Mouse (Mus musculus): Measurements from ENCODE around the gene Tesk1. TPM values are rescaled to one million over a fixed set of nuclear protein-coding genes. Genes with fewer than 3 reads are reported as not detected.

Tesk1 gene
- 44.6 and 55.4 TPM in 2 replicates for polyA plus RNA-seq (2012; rRNA removed)

DNA sequence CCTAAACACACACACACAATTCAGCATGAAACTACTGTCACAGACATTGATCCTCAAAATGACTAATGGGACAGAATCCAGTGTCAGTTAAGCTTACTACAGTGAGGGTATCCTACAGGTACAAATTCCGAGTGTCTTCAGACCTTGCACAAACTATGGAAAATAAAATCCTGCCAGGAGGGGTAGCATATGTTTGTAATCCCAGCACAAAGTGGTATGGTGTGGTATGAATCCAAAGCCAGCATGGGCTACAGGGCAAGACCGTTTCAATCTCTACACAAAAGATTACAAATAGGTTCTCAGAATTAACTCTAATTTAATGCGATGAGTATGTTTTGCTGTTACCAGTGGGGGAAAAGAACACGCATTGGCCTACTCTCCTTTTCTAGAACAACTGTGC is at the start of gene Tesk1:
Gene Tesk1 (plus strand): TSS at position 301 of the 400 bp plus-strand sequence.

GRCm38 (mm10) chr4:43428946-43429345 is 12.8 kb upstream of the Tesk1 start, which contains the start of gene Fam166b:
Gene Fam166b (minus strand): TSS chr4:43429134.

DNA sequence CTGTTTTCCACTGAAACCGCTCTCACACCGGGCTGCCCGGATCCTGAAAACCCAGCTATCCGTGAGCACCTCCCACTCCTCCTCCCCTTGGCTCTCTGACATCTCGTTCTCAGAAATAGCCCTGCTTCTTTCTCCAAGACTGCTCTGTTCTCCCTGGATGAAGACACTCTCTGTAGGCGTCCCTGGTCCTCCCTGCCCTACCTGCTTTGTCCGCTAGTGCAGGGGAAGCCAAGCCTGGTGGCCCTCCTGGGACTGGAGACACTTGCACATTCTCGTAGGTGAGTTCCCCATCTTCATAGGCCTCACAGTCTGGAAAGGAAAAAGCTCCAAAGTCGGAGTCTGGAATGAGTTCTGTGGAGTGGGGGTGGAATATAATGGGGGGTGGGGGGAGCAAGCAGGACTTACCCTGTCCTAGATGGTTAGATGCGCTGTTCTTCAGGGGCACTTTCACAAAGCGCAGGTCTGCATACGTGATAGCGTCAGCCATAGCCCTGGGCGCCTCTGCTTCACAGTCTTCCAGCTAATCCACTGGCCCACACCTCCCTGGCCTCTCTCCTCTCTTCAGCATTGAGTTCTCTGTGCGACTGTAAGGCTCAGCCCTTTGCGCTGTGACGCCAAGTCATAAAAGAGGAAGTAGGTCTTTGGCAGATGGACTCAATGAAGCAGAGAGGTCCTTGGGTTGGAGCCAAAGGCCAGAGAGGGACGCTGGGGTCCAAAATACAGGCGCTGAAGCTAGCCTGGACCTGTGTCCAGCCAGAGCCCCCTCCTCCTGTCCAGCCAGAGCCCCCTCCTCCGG is 12.5 kb downstream of the Tesk1 start, which contains the start of gene Cd72:
Gene Cd72 (minus strand): TSS at position 588 of the 796 bp plus-strand sequence.

GRCm38 (mm10) chr4:43483535-43484091 is 41.9 kb downstream of the Tesk1 start, which contains the start of gene Sit1:
Gene Sit1 (minus strand): TSS chr4:43483734.

DNA sequence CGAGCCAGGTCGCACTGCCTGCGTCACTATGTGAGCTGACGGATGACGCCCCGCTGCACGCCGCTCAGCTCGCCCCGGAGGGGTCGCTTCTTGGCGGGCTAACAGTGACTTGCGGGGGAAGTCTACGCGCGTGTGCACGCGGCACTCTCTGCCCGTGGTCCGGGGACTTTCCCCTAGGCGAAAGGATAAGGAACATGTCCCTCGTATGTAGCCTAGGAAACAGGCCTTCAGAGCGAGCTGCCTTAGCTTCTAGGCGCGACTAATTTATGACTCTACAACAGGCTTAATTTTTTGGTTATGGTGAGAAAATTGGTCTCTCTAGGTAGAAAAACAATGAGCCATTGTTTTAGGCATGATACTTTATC is 51.1 kb downstream of the Tesk1 start, which contains the start of gene Ccdc107:
Gene Ccdc107 (plus strand): TSS at position 80 of the 365 bp plus-strand sequence.

Other genes with a start within 250 kb of the Tesk1 start
- 0.02 and 0.19 TPM in 2 replicates for gene Atp8b5, start 174.8 kb upstream of the Tesk1 start, polyA plus RNA-seq (2012; rRNA removed)
- gene Rusc2, start 60.0 kb upstream of the Tesk1 start, polyA plus RNA-seq (2012; rRNA removed), result 15.3 and 18.5 TPM in 2 replicates
- gene Fam166b, start 12.8 kb upstream of the Tesk1 start, polyA plus RNA-seq (2012; rRNA removed), result 0.10 and 0.21 TPM in 2 replicates
- 0.48 and 1.2 TPM in 2 replicates for gene Cd72, start 12.7 kb downstream of the Tesk1 start, polyA plus RNA-seq (2012; rRNA removed)
- not detected in 2 replicates for gene Sit1, start 41.8 kb downstream of the Tesk1 start, polyA plus RNA-seq (2012; rRNA removed)
- 230 and 568 TPM in 2 replicates for gene Ccdc107, start 51.0 kb downstream of the Tesk1 start, polyA plus RNA-seq (2012; rRNA removed)
- 17.0 and 20.2 TPM in 2 replicates for gene Arhgef39, start 57.8 kb downstream of the Tesk1 start, polyA plus RNA-seq (2012; rRNA removed)
- gene Car9, start 65.0 kb downstream of the Tesk1 start, polyA plus RNA-seq (2012; rRNA removed), result 129 and 141 TPM in 2 replicates
- gene Tpm2, start 81.8 kb downstream of the Tesk1 start, polyA plus RNA-seq (2012; rRNA removed), result 135 and 141 TPM in 2 replicates
- gene Creb3, start 120.4 kb downstream of the Tesk1 start, polyA plus RNA-seq (2012; rRNA removed), result 81.6 and 105 TPM in 2 replicates
- 39.2 and 40.8 TPM in 2 replicates for gene Tln1, start 120.8 kb downstream of the Tesk1 start, polyA plus RNA-seq (2012; rRNA removed)
- 22.1 and 23.2 TPM in 2 replicates for gene Rgp1, start 136.8 kb downstream of the Tesk1 start, polyA plus RNA-seq (2012; rRNA removed)
- gene Gba2, start 136.9 kb downstream of the Tesk1 start, polyA plus RNA-seq (2012; rRNA removed), result 8.4 and 9.4 TPM in 2 replicates
- gene Msmp, start 142.6 kb downstream of the Tesk1 start, polyA plus RNA-seq (2012; rRNA removed), result not detected in 2 replicates
- 7.3 and 12.5 TPM in 2 replicates for gene Npr2, start 190.0 kb downstream of the Tesk1 start, polyA plus RNA-seq (2012; rRNA removed)
- gene Spag8, start 211.7 kb downstream of the Tesk1 start, polyA plus RNA-seq (2012; rRNA removed), result 0.19 and 0.75 TPM in 2 replicates
- gene Hint2, start 214.5 kb downstream of the Tesk1 start, polyA plus RNA-seq (2012; rRNA removed), result 43.0 and 58.4 TPM in 2 replicates
- gene Tmem8b, start 227.0 kb downstream of the Tesk1 start, polyA plus RNA-seq (2012; rRNA removed), result 5.1 and 5.4 TPM in 2 replicates
- 0.08 TPM in 1 of 2 replicates, not detected in the other for gene Fam221b, start 227.2 kb downstream of the Tesk1 start, polyA plus RNA-seq (2012; rRNA removed)